Mouse (Mus musculus) cerebellum, adult 8-10 months (tissue): Measurements from ENCODE around the gene Sirt7.
A peak's percentile ranks its signal among the peaks of the same experiment; 100 is the strongest.

Source experiments
- DNase-seq: peaks from one replicate; pipeline ENCODE4 v3.0.0; 2022

Sirt7 gene

GRCm38 (mm10) chr11:120625152-120625775 lies at the start of gene Sirt7:
Gene Sirt7 (minus strand): TSS chr11:120625240.
- DNase-seq, result no peak

GRCm38 (mm10) chr11:120673594-120674122 lies 48.6 kb upstream of the Sirt7 start:
- DNase-seq, result no peak

GRCm38 (mm10) chr11:120672687-120673593 lies 47.9 kb upstream of the Sirt7 start, which contains the start of gene Aspscr1:
Gene Aspscr1 (plus strand): TSS chr11:120672973.
- peak; percentile 90 for DNase-seq

- no peak for DNase-seq
Observed at GRCm38 (mm10) chr11:120666617-120667016, 41.6 kb upstream of the Sirt7 start.

- DNase-seq, result no peak
Observed at GRCm38 (mm10) chr11:120665406-120665805, 40.4 kb upstream of the Sirt7 start.

- no peak for DNase-seq
Observed at GRCm38 (mm10) chr11:120663714-120664113, 38.7 kb upstream of the Sirt7 start.

- DNase-seq, result no peak
Observed at GRCm38 (mm10) chr11:120662759-120663158, 37.7 kb upstream of the Sirt7 start.

GRCm38 (mm10) chr11:120661076-120661460 lies 36.0 kb upstream of the Sirt7 start, which contains the start of gene Notum:
Gene Notum (minus strand): TSS chr11:120661175.
- no peak for DNase-seq

GRCm38 (mm10) chr11:120660301-120661075 lies 35.4 kb upstream of the Sirt7 start:
- no peak for DNase-seq

GRCm38 (mm10) chr11:120659509-120660300 lies 34.7 kb upstream of the Sirt7 start:
- no peak for DNase-seq

GRCm38 (mm10) chr11:120658876-120659410 lies 33.9 kb upstream of the Sirt7 start:
- DNase-seq, result peak; percentile 60

- no peak for DNase-seq
Observed at GRCm38 (mm10) chr11:120657301-120657700, 32.3 kb upstream of the Sirt7 start.

GRCm38 (mm10) chr11:120654741-120655140 lies 29.7 kb upstream of the Sirt7 start:
- no peak for DNase-seq

- DNase-seq, result no peak
Observed at GRCm38 (mm10) chr11:120651872-120652271, 26.8 kb upstream of the Sirt7 start.

- peak; percentile 53 for DNase-seq
Observed at GRCm38 (mm10) chr11:120648001-120648476, 23.0 kb upstream of the Sirt7 start, which contains the start of gene Myadml2. Gene Myadml2 (minus strand): TSS chr11:120648158.

GRCm38 (mm10) chr11:120647047-120647830 lies 22.2 kb upstream of the Sirt7 start:
- no peak for DNase-seq

- peak; percentile 89 for DNase-seq
Observed at GRCm38 (mm10) chr11:120643601-120643987, 18.6 kb upstream of the Sirt7 start, which contains the start of gene Pycr1. Gene Pycr1 (minus strand): TSS chr11:120643769.

GRCm38 (mm10) chr11:120642939-120643600 lies 18.0 kb upstream of the Sirt7 start:
- no peak for DNase-seq

- DNase-seq, result no peak
Observed at GRCm38 (mm10) chr11:120641869-120642268, 16.8 kb upstream of the Sirt7 start.

GRCm38 (mm10) chr11:120641255-120641654 lies 16.2 kb upstream of the Sirt7 start:
- DNase-seq, result no peak
